Mouse (Mus musculus) telencephalon, adult 2 months (tissue): ENCODE measurements at regions not wholly inside any gene's neighbourhood (a gene's known extent, or its start where the extent isn't known, plus 50 kb on each side); places are given as distances from the start of the nearest gene placed in this dataset.
A peak's percentile ranks its signal among the peaks of the same experiment; 100 is the strongest.

Experiments used
- DNase-seq: peaks from one replicate; pipeline ENCODE4 v3.0.0-alpha.2; 2011; ENCODE audit warnings: low read depth, low spot score

DNA sequence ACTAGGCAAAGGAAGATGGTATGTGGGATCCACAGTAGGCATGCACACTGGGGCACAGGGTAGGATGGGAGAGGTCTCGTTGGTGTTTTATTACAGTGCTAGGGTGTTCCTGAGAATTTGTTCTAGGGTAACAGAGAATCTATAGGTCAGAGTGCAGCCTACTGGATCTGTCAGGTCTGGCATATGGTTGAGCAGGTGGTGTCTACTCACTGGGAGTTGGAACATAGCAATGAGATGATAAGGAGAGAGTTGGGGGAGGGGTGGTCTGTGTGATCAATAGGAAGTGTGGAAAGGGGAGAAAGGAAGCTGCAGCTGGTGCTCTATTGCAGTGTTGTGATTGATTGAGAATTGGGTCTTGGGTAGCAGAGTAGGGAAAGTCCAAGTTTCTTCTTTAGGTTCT, 681.5 kb downstream of the Ankrd7 start:
- no peak for DNase-seq

DNA sequence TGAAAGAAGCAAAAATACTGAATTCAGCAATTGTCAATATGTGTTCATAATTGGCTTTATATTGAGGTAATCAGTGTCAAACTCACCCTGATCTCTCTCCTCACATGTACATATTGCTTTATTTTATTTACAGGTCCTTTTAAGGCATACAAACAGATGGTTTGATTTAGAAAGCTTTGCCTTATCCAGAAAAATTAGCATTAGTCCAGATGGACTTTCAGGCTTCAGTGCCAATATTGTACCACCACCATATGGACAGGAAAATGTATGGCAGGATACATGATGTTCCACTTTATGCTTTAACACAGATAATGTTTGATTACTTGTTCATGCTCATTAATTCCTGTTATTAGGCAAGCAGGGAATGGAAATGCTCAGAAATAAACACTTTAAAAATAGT, 685.8 kb downstream of the Ankrd7 start:
- DNase-seq, result no peak

DNA sequence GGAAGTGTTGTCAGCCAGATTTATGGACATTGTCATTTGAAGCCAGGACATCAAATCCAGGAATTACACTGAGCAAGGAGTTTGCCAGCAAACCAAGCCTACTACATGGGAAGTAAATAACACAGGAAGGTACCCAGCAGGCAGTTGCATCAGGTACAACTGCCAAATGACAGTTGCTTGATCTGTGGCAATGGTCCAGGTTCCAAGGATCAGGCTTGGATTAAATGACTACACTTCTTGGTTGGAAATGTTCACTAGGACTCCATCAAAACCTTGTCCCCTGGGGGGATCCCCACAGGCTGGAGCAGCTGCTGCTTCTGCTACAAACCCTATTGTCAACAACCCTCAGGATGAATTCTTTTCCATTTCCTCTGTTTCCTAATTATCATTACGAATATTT, 713.3 kb downstream of the Ankrd7 start:
- peak; percentile 0 for DNase-seq

DNA sequence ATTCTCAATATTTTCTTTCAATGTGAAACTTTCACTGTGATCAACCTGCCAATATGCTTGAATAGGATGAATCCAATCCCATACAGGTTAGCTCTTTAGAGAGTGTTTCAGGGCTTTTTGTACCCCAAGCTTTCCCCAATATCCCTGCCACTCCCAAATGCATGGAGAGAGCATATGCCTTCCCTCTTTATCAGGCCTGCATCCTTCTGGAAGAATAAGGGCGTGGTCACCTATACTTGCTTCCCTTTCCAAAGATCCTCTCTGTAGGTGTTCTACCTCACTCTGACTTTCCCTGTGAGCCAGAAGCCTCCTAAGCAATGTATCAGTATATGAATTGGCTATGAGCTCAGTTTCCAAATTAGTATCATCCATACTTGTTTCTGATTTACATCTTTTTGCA, 713.8 kb downstream of the Ankrd7 start:
- DNase-seq, result no peak
